Mouse (Mus musculus) testis, postnatal 10 days (tissue): ENCODE results near the gene G430095P16Rik.
A peak's percentile ranks its signal among the peaks of the same experiment; 100 is the strongest.

Experiments used
- DNase-seq: peaks from one replicate; pipeline ENCODE4 v3.0.0; 2021; ENCODE audit warnings: low spot score

Gene G430095P16Rik

DNA sequence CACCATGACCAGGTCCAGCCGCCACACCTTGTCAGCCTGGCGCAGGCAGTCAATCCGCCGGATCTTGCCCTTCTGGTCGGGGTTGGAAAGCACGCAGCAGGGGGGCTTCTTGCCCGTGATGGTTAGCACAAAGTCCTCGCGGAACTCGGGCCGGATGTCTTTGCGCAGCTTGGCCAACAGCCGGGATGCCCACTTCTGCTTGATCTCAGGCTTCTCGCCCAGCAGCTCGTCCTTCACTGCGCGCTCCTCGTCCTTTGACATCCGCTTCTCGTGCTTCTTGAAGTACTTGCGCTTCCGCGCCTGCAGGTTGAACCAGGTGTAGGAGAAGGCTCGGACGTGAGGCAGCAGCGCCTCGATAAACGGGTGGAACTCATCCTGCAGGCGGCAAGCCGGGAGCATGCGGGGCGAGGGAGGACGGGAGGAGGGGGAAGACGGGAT is 49.2 kb downstream of the G430095P16Rik start:
- DNase-seq = peak; percentile 50

GRCm38 (mm10) chr8:84772628-84773027 is 49.8 kb downstream of the G430095P16Rik start:
- peak; percentile 43 for DNase-seq

DNA sequence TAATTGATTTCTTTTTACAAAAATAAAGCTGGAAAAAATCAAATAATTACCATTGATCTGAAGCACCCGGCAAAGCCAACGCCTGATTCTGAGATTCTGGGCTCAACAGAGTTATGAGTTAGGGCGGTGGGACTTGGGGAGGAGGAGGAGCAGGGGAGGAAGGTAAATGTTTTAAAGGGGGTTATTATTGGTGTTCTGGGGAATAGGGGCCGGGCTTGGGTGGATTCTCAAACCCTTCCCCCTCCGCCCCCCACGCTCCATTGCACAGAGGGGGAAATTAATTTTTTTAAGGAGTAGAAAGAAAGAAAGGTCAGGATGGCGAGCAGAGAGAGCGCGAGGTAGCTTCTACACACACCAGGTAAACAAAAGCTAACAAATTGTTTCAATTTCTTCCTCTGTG is 50.5 kb downstream of the G430095P16Rik start:
- peak; percentile 51 for DNase-seq

- DNase-seq = peak; percentile 80
These were observed 51.0 kb downstream of the G430095P16Rik start for GRCm38 (mm10) chr8:84773833-84774232.

- peak; percentile 71 for DNase-seq
These were observed 51.7 kb downstream of the G430095P16Rik start for GRCm38 (mm10) chr8:84774473-84774911.

DNA sequence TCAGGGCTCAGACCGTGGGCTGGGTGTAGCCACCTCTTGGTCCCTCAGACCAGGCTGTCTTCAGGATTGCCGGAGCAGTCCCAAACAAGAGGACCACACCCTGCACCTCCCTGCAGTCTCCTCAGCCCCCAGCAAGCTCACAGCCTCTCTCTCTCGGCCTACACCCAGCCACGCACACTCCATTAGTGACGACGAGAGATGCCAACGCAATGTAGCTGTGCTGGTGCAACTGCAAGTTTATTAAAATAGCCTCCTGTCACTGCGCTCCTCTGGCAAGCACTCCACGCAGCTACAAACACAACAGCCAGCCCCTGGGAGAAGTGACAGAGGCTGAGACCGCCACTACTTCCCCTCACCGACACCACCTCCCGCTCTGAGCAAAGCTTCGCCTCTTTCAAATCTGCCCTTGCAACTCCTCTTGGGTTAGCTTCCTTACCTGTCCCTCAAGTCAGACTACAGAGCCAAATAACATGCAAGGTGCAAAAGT is 52.3 kb downstream of the G430095P16Rik start:
- peak; percentile 47 for DNase-seq

- DNase-seq = peak; percentile 47
These were observed 52.9 kb downstream of the G430095P16Rik start for GRCm38 (mm10) chr8:84775621-84776113.
